Mouse (Mus musculus): Measurements from ENCODE around the gene Atf6b. TPM values are rescaled to one million over a fixed set of nuclear protein-coding genes. Genes with fewer than 3 reads are reported as not detected.

Atf6b gene
- 97.1 TPM in 2 replicates for polyA plus RNA-seq (2014; fragmentation: Nextera tagmentation; extraction: Ambion mirVana)

DNA sequence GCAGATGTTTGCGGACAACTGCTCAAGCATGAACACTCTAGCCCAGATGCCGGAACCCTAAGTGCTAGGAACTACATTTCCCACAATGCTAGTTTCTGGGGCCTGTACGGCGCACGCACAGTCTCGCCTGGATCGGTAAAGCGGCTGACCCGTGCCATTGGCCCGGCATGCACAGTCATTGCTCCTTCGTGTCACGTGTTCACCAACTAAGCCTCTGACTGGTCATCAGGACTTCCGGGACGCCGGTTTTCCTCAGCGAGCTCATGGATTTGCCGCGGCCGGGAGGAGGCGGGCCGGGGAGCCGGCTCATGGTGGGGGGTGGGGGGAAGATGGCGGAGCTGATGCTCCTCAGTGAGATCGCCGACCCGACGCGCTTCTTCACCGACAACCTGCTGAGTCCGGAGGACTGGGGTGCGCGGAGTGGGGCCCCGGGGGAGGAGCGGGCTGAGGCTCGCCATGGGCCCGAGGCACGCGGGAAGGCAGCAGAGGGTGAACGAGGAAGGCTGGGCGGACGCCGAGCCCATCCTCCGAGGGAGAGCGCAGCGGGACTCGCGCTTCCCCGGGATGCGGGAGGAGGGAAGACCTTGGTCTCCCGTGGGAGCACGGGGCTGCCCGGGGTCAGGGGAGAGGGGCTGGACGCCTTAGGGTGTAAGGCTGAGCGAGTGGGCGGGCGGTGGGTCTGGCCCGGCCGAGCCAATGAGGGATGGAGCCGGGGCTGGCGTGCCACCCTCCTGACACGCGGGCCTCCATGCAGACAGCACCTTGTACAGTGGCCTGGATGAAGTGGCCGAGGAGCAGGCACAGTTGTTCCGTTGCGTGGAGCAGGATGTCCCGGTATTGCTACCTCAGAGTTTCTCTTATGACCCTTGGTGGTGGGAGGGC is at the start of gene Atf6b:
TSS of gene Atf6b (plus strand) at position 241 of the 882 bp plus-strand sequence.
- peak within 1 kb of the TSS; percentile 79 for H3K27ac ChIP-seq (replicated peaks; ENCODE audit: low read depth, low read length)
- no peaks in the 10 kb centered on the region for H3K27me3 ChIP-seq (ENCODE audit: control insufficient read depth, insufficient read depth, low read length)
- peaks cover 20% of the 10 kb centered on the region for H3K4me1 ChIP-seq (ENCODE audit: control insufficient read depth, insufficient read depth, low read length)
- WGBS, result 2% methylated on average over 66 of the region's 66 CpGs
- DNase-seq (peak; percentile 97), ATAC-seq (ENCODE audit: low FRiP score, low TSS enrichment) (peak; percentile 96)
- no peaks in the 10 kb centered on the region for H3K9me3 ChIP-seq (ENCODE audit: control insufficient read depth, low read length)
- peak within 1 kb of the TSS; percentile 78 for H3K4me2 ChIP-seq (ENCODE audit: low read length)
- peak within 1 kb of the TSS; percentile 95 for H3K4me3 ChIP-seq (replicated peaks; ENCODE audit: low read depth, low read length)
- H3K9ac ChIP-seq (replicated peaks; ENCODE audit: low read length), result peak within 1 kb of the TSS; percentile 85
- H3K36me3 ChIP-seq (ENCODE audit: control insufficient read depth, insufficient read depth, low read length), result peaks cover 38% of the 10 kb centered on the region

DNA sequence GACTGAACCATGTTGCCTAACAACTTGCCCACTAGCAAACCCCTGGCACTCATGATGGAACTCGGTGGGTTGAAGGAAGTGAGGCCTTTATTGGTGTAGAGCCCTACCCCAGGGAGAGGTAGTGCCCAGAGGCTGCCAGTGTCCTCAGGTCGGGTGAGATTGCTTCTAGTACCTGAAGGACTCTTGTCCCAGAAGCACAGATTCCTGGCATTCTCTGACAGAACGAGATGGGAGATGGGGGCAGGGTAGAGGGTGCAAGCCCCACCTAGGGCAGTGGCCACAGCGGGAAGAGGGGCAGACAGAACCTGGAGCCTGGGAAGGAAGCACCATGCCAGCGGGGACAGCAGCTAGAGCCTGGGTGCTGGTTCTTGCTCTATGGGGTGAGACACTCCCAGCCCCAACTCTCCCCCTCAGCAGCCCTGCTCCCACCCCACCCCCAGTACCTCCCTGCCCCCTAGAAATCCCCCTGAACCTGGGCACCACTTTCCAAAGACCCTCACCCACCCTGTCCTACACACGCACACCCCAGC is 49.3 kb upstream of the Atf6b start, which contains the start of gene Ager:
TSS of gene Ager (plus strand) at position 297 of the 530 bp plus-strand sequence.
- no peaks in the 10 kb centered on the region for H3K9me3 ChIP-seq (ENCODE audit: control insufficient read depth, low read length)
- no peak within 1 kb of the TSS for H3K9ac ChIP-seq (replicated peaks; ENCODE audit: low read length)
- peaks cover 19% of the 10 kb centered on the region for H3K4me1 ChIP-seq (ENCODE audit: control insufficient read depth, insufficient read depth, low read length)
- DNase-seq (no peak), ATAC-seq (ENCODE audit: low FRiP score, low TSS enrichment) (no peak)
- no peak within 1 kb of the TSS for H3K4me2 ChIP-seq (ENCODE audit: low read length)
- no peak within 1 kb of the TSS for H3K27ac ChIP-seq (replicated peaks; ENCODE audit: low read depth, low read length)
- 18% methylated on average over 6 of the region's 6 CpGs for WGBS
- peaks cover 42% of the 10 kb centered on the region for H3K36me3 ChIP-seq (ENCODE audit: control insufficient read depth, insufficient read depth, low read length)
- H3K27me3 ChIP-seq (ENCODE audit: control insufficient read depth, insufficient read depth, low read length), result no peaks in the 10 kb centered on the region
- H3K4me3 ChIP-seq (replicated peaks; ENCODE audit: low read depth, low read length), result no peak within 1 kb of the TSS

DNA sequence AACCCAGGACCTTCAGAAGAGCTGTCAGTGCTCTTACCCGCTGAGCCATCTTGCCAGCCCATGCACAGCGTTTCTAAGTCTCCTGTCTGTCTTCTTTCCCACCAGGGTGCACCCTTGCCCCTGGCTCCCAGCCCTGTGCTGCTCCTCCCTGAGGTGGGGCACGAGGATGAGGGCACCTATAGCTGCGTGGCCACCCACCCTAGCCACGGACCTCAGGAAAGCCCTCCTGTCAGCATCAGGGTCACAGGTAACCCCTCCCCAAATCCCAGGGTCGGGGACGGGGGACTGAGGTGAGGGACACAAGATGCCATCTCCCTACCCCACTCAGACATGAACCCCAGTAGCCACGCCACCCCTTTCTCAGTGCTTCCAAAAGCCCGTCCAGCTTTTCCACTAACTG is 47.1 kb upstream of the Atf6b start:
- no peak overlapping the region for H3K9ac ChIP-seq (replicated peaks; ENCODE audit: low read length)
- no peak for DNase-seq
- H3K4me1 ChIP-seq (ENCODE audit: control insufficient read depth, insufficient read depth, low read length), result peaks cover 12% of the 10 kb centered on the region
- no peak for ATAC-seq (ENCODE audit: low FRiP score, low TSS enrichment)
- H3K27ac ChIP-seq (replicated peaks; ENCODE audit: low read depth, low read length), result no peak overlapping the region
- peaks cover 36% of the 10 kb centered on the region for H3K36me3 ChIP-seq (ENCODE audit: control insufficient read depth, insufficient read depth, low read length)
- H3K4me3 ChIP-seq (replicated peaks; ENCODE audit: low read depth, low read length), result no peak overlapping the region
- no peaks in the 10 kb centered on the region for H3K9me3 ChIP-seq (ENCODE audit: control insufficient read depth, low read length)
- 75% methylated on average over 9 of the region's 9 CpGs for WGBS
- H3K27me3 ChIP-seq (ENCODE audit: control insufficient read depth, insufficient read depth, low read length), result no peaks in the 10 kb centered on the region
- H3K4me2 ChIP-seq (ENCODE audit: low read length), result no peak overlapping the region

DNA sequence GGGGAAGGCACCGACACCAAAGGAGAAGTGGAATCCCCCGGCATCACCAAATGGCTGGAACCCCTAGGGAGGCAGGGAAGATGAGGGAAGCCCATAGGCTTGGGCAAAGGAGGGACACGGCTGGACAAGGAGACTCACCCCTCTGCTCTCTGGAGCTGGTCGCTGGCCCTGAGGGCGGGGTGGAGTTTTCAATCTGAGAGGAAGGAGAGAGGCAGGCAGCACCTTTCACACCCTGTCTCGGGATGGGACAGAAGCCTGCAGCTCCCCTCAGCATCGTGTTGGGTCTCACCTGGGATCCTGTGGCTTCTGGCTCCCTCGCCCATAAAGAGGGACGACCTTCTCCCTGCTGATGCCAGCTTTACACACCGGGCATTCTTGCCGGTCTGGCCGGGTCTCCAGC is 45.1 kb upstream of the Atf6b start:
- H3K4me1 ChIP-seq (ENCODE audit: control insufficient read depth, insufficient read depth, low read length), result peaks cover 21% of the 10 kb centered on the region
- peaks cover 17% of the 10 kb centered on the region for H3K36me3 ChIP-seq (ENCODE audit: control insufficient read depth, insufficient read depth, low read length)
- H3K9ac ChIP-seq (replicated peaks; ENCODE audit: low read length), result no peak overlapping the region; the same call in 1 of the 2 replicates
- H3K4me2 ChIP-seq (ENCODE audit: low read length), result peak overlapping the region; percentile 90; the same call in 1 of the 2 replicates
- no peak overlapping the region for H3K4me3 ChIP-seq (replicated peaks; ENCODE audit: low read depth, low read length)
- DNase-seq, result no peak
- H3K27ac ChIP-seq (replicated peaks; ENCODE audit: low read depth, low read length), result no peak overlapping the region
- WGBS, result 93% methylated on average over 12 of the region's 12 CpGs
- ATAC-seq (ENCODE audit: low FRiP score, low TSS enrichment), result no peak
- H3K9me3 ChIP-seq (ENCODE audit: control insufficient read depth, low read length), result no peaks in the 10 kb centered on the region
- no peaks in the 10 kb centered on the region for H3K27me3 ChIP-seq (ENCODE audit: control insufficient read depth, insufficient read depth, low read length)

DNA sequence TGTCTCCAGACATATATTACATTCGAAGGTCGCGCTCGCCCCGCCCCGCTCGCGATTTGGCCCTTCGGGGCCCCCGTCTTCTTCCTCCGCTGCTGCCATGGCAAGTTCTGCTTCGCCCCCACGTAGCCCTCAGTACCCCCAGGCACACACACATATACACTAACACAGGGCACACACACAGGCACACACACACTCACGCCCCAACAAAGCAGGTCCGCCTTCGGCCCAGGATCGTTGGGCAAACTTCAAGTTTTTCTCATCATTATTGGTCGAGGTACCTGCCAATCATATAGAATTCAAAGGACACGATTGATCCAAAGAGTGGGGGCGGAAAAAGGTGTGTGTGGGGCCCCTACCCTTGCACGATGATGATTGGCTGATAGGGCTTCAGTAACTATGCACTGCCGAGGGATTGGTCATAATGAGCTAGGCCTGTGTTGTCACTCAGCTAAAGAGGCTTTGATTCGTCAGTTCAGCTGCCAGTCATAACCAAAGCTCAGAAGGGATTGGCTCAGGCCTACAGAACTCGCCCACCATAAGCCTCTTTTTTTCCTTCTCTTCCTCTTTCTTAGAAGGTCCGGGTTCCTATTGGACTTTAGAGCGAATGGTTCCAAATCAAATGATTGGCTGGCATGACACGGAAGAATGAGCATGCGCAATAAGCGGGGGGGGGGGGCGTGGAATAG is 43.4 kb upstream of the Atf6b start, which contains the start of gene Rnf5:
TSS of gene Rnf5 (minus strand) at position 316 of the 686 bp plus-strand sequence.
- Histone ChIP-seq H3K36me3 (ENCODE audit: control insufficient read depth, insufficient read depth, low read length) (peaks cover 17% of the 10 kb centered on the region), H3K27me3 (ENCODE audit: control insufficient read depth, insufficient read depth, low read length) (no peaks in the 10 kb centered on the region), H3K4me3 (replicated peaks; ENCODE audit: low read depth, low read length) (peak within 1 kb of the TSS; percentile 93), H3K4me1 (ENCODE audit: control insufficient read depth, insufficient read depth, low read length) (peaks cover 28% of the 10 kb centered on the region), H3K9ac (replicated peaks; ENCODE audit: low read length) (peak within 1 kb of the TSS; percentile 73), H3K4me2 (ENCODE audit: low read length) (peak within 1 kb of the TSS; percentile 97), H3K27ac (replicated peaks; ENCODE audit: low read depth, low read length) (peak within 1 kb of the TSS; percentile 85), H3K9me3 (ENCODE audit: control insufficient read depth, low read length) (no peaks in the 10 kb centered on the region)
- ATAC-seq (ENCODE audit: low FRiP score, low TSS enrichment) (peak; percentile 92), DNase-seq (peak; percentile 99)
- under 1% methylated on average over 30 of the region's 30 CpGs for WGBS

DNA sequence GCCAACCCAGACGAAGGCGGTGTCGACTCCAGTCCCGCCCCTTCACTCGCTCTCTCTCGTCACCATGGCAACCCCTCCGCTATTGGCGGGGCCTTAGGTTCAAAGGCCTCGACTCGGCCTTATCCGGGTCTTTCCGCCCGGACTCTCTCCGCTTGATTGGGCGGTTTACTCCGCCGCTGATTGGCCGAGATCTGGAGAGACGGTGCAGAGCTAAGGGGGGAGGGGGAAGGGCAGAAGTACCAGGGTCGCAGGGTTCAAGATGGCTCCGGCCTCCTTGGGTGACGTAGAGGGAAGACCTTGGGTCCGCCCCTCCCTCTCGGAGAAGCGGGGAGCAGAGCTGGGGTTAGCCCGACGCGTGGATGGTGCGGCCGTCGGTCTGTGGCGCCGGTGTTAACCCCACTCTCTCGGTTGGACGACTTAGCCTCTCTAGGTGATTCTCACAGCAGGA is 42.9 kb upstream of the Atf6b start, which contains the start of gene Agpat1:
TSS of gene Agpat1 (plus strand) at position 202 of the 448 bp plus-strand sequence.
- Histone ChIP-seq H3K4me3 (replicated peaks; ENCODE audit: low read depth, low read length) (peak within 1 kb of the TSS; percentile 93), H3K36me3 (ENCODE audit: control insufficient read depth, insufficient read depth, low read length) (peaks cover 17% of the 10 kb centered on the region), H3K9ac (replicated peaks; ENCODE audit: low read length) (peak within 1 kb of the TSS; percentile 90), H3K27me3 (ENCODE audit: control insufficient read depth, insufficient read depth, low read length) (no peaks in the 10 kb centered on the region), H3K27ac (replicated peaks; ENCODE audit: low read depth, low read length) (peak within 1 kb of the TSS; percentile 85), H3K4me1 (ENCODE audit: control insufficient read depth, insufficient read depth, low read length) (peaks cover 28% of the 10 kb centered on the region), H3K9me3 (ENCODE audit: control insufficient read depth, low read length) (no peaks in the 10 kb centered on the region), H3K4me2 (ENCODE audit: low read length) (peak within 1 kb of the TSS; percentile 97)
- DNase-seq (peak; percentile 100), ATAC-seq (ENCODE audit: low FRiP score, low TSS enrichment) (peak; percentile 90)
- under 1% methylated on average over 35 of the region's 35 CpGs for WGBS

DNA sequence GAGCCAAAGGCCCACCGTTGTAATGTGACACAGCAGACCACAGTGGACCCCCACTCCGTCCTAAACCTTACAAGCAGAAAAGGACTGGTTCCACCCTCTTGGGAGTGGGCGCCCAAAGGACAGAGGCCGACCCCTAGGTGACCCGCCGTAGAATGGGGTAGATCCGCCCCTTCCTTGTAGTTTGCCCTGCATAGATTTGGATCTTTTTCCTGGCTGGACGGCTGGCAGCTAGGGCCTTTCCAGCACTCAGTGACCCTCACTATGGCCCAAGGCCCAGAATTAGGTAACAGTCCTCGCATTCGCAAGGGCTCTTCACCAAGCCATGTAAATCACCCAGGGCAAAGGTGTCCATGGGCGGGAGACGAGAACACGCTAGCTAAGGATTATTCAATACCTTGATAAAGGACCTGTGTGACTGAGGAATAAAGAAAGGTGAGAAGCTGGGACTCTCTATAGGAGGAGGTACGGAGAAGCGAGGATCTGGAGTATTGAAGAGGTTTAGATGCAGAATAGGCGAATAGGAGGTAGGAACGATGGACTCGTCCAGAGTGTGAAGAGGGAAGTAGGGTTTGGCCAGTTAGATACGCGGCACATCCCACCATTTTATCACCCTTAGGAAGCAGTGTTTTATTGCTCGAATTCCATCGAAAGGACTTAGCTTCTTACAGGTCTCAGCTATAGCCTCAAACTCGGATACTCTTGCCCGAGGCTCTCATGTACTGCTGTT is 42.3 kb upstream of the Atf6b start:
- DNase-seq (no peak), ATAC-seq (ENCODE audit: low FRiP score, low TSS enrichment) (no peak)
- Histone ChIP-seq H3K9ac (replicated peaks; ENCODE audit: low read length) (peak overlapping the region; percentile 90), H3K4me1 (ENCODE audit: control insufficient read depth, insufficient read depth, low read length) (peaks cover 28% of the 10 kb centered on the region), H3K4me2 (ENCODE audit: low read length) (peak overlapping the region; percentile 97), H3K9me3 (ENCODE audit: control insufficient read depth, low read length) (no peaks in the 10 kb centered on the region), H3K4me3 (replicated peaks; ENCODE audit: low read depth, low read length) (peak overlapping the region; percentile 93), H3K36me3 (ENCODE audit: control insufficient read depth, insufficient read depth, low read length) (peaks cover 17% of the 10 kb centered on the region), H3K27me3 (ENCODE audit: control insufficient read depth, insufficient read depth, low read length) (no peaks in the 10 kb centered on the region), H3K27ac (replicated peaks; ENCODE audit: low read depth, low read length) (peak overlapping the region; percentile 85)
- WGBS, result 16% methylated on average over 24 of the region's 24 CpGs

DNA sequence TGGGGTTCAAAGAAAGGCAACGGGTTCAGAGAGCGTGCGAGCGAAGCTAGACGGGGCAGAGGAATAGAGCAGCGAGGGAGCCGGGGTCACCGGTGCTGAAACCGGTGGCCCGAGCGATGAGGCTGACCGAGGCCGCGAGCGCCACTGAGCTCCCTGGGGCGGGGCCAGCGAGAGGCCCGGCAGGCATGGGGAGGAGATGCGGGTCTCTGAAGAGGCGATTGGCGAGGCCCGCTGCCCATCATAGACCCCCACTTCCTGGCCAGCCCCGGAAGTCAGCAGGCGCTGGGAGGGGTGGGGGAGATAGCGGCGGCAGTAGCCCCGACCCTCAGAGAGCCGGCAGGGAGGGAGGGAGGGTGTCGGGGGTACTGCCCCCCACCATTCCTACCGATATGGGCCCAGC is 41.3 kb upstream of the Atf6b start:
- under 1% methylated on average over 30 of the region's 30 CpGs for whole genome bisulfite sequencing
- peak overlapping the region; percentile 85 for H3K27ac ChIP-seq (replicated peaks; ENCODE audit: low read depth, low read length)
- H3K4me3 ChIP-seq (replicated peaks; ENCODE audit: low read depth, low read length), result peak overlapping the region; percentile 93
- DNase-seq (peak; percentile 96), ATAC-seq (ENCODE audit: low FRiP score, low TSS enrichment) (peak; percentile 53)
- peak overlapping the region; percentile 97 for H3K4me2 ChIP-seq (ENCODE audit: low read length)
- peaks cover 28% of the 10 kb centered on the region for H3K4me1 ChIP-seq (ENCODE audit: control insufficient read depth, insufficient read depth, low read length)
- no peaks in the 10 kb centered on the region for H3K9me3 ChIP-seq (ENCODE audit: control insufficient read depth, low read length)
- H3K27me3 ChIP-seq (ENCODE audit: control insufficient read depth, insufficient read depth, low read length), result no peaks in the 10 kb centered on the region
- peaks cover 18% of the 10 kb centered on the region for H3K36me3 ChIP-seq (ENCODE audit: control insufficient read depth, insufficient read depth, low read length)
- H3K9ac ChIP-seq (replicated peaks; ENCODE audit: low read length), result peak overlapping the region; percentile 90
